Mouse (Mus musculus): ENCODE results near the gene Shc4. TPM values are rescaled to one million over a fixed set of nuclear protein-coding genes. Genes with fewer than 3 reads are reported as not detected.
A peak's percentile ranks its signal among the peaks of the same experiment; 100 is the strongest.

The Shc4 gene
- polyA plus RNA-seq, 1 experiment from 2014 or later = 0.37 TPM

DNA sequence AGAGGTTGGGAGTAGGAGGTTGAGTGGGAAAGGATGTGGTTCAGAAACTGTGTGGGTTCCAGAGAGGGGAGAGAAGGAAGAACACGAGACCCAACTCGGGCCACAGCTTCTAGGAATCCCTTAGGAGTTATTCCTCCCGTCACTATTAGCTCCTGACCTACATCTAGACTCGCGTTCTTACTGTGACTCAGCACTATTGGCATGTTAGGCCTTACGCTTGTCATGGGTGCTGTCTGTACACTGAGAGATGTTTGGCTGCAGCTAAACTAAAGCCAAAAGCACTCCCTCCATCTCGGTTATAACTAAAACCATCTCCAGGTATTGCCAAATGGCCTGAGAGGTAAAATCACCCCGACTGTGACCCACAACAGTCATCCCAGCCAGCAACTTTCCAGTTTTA, 7.3 kb downstream of the Shc4 start:
- H3K4me2 ChIP-seq (ENCODE audit: low read length) = no peak overlapping the region
- H3K27ac ChIP-seq = no peak overlapping the region
- TF ChIP-seq CTCF (IDR thresholded peaks at IDR 0.05; ENCODE audit: low read depth) = no peak
- H3K9me3 ChIP-seq (replicated peaks; ENCODE audit: low read length) = no peaks in the 10 kb centered on the region
- H3K36me3 ChIP-seq (ENCODE audit: insufficient read depth, low read length) = no peaks in the 10 kb centered on the region
- no peaks in the 10 kb centered on the region for H3K27me3 ChIP-seq (ENCODE audit: insufficient read depth, low read length)
- no peak for ATAC-seq (replicated peaks; ENCODE audit: low FRiP score, low read depth)
- 83% methylated on average over 8 of the region's 8 CpGs for WGBS
- no peak for DNase-seq (ENCODE audit: low spot score)
- H3K4me1 ChIP-seq (replicated peaks; ENCODE audit: insufficient read depth, low read length) = no peaks in the 10 kb centered on the region
- H3K4me3 ChIP-seq (replicated peaks; ENCODE audit: low read depth, low read length) = no peak overlapping the region
- no peak overlapping the region for H3K9ac ChIP-seq (ENCODE audit: low read depth, low read length)

DNA sequence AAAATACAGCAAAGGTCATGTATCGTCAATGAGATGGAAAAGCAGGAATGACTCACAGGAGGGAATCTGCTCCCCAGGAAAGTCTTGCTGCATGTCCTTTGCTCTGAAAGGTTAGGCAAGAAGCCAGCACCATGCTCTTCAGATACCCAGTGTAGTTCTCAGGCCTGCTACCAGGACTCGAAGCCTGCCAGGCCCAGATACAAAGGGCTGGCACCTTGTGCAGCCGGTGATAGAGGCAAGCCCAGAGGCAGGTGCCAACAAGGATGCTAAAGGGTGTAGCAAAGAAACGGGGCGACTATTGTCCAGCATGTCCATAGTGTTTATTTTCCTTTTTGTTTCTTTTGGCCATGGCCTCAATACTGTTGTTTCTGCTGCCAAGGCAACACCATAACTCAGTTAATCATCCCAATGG, 17.4 kb downstream of the Shc4 start:
- H3K4me3 ChIP-seq (replicated peaks; ENCODE audit: low read depth, low read length) = no peak overlapping the region
- H3K36me3 ChIP-seq (ENCODE audit: insufficient read depth, low read length) = no peaks in the 10 kb centered on the region
- no peaks in the 10 kb centered on the region for H3K27me3 ChIP-seq (ENCODE audit: insufficient read depth, low read length)
- no peak for ATAC-seq (replicated peaks; ENCODE audit: low FRiP score, low read depth)
- DNase-seq (ENCODE audit: low spot score) = no peak
- no peak overlapping the region for H3K4me2 ChIP-seq (ENCODE audit: low read length)
- H3K9ac ChIP-seq (ENCODE audit: low read depth, low read length) = no peak overlapping the region
- no peaks in the 10 kb centered on the region for H3K4me1 ChIP-seq (replicated peaks; ENCODE audit: insufficient read depth, low read length)
- TF ChIP-seq CTCF (IDR thresholded peaks at IDR 0.05; ENCODE audit: low read depth) = no peak
- WGBS = 71% methylated on average over 5 of the region's 5 CpGs
- H3K27ac ChIP-seq = no peak overlapping the region
- H3K9me3 ChIP-seq (replicated peaks; ENCODE audit: low read length) = no peaks in the 10 kb centered on the region

DNA sequence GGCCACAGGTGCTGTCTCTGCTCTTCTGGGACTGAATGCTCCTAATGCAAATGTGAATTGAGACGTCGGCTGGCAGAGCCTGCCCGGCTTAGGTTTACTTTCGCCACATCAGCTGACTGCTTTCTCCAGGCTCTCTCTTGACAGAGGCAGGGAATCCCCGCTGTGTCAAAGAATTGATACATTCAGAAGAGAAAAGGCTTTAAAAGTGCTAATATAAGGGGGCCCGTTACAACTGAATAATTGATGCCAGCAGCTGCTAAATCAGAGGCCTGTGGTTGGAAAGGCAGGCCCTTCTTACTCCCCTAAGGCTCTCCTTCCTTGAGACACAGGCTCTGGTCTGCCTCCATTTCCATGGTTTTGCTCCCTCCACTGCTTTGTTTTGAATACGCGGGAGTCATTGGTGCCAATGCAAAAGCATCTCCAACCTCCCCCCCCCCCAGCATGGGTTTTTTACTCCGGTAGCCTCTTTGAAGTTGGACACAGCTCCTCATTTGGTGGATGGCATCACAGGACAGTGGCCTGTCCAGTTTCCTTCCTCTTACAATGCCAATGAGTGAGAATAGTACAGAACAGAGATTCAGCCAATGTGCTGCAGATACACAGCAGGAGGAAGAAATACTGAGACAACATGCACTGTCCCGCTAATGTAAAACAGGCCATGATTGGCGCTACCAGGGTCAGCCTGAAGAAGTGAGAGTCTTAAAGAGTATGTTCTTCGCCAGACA, 18.9 kb downstream of the Shc4 start:
- no peaks in the 10 kb centered on the region for H3K9me3 ChIP-seq (replicated peaks; ENCODE audit: low read length)
- TF ChIP-seq CTCF (IDR thresholded peaks at IDR 0.05; ENCODE audit: low read depth) = no peak
- no peaks in the 10 kb centered on the region for H3K4me1 ChIP-seq (replicated peaks; ENCODE audit: insufficient read depth, low read length)
- ATAC-seq (replicated peaks; ENCODE audit: low FRiP score, low read depth) (no peak), DNase-seq (ENCODE audit: low spot score) (no peak)
- no peaks in the 10 kb centered on the region for H3K27me3 ChIP-seq (ENCODE audit: insufficient read depth, low read length)
- H3K27ac ChIP-seq = no peak overlapping the region
- H3K4me3 ChIP-seq (replicated peaks; ENCODE audit: low read depth, low read length) = no peak overlapping the region
- no peak overlapping the region for H3K4me2 ChIP-seq (ENCODE audit: low read length)
- 68% methylated on average over 12 of the region's 12 CpGs for WGBS
- H3K36me3 ChIP-seq (ENCODE audit: insufficient read depth, low read length) = no peaks in the 10 kb centered on the region
- no peak overlapping the region for H3K9ac ChIP-seq (ENCODE audit: low read depth, low read length)

DNA sequence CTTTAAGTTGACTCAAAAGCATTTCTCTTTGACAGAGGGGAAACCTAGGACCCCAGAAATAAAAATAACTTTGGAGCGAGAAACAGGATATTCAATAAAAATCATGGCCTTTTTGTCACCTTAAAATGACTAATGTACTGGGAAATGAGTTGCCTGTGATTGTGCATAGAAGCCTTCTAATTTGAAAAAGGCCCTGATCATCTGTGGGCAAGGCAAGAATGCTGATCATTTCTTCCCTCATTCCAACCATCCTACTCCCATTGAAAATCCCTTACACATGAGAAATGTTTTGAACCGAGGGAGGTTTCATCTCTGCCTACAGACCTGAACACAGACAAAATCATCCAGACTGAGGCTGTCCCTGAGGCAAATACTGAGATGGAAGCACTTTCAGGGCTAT, 21.1 kb downstream of the Shc4 start:
- Histone ChIP-seq H3K9me3 (replicated peaks; ENCODE audit: low read length) (no peaks in the 10 kb centered on the region), H3K4me2 (ENCODE audit: low read length) (no peak overlapping the region), H3K9ac (ENCODE audit: low read depth, low read length) (no peak overlapping the region), H3K36me3 (ENCODE audit: insufficient read depth, low read length) (no peaks in the 10 kb centered on the region), H3K4me1 (replicated peaks; ENCODE audit: insufficient read depth, low read length) (no peaks in the 10 kb centered on the region), H3K4me3 (replicated peaks; ENCODE audit: low read depth, low read length) (no peak overlapping the region), H3K27ac (no peak overlapping the region), H3K27me3 (ENCODE audit: insufficient read depth, low read length) (no peaks in the 10 kb centered on the region)
- DNase-seq (ENCODE audit: low spot score) = no peak
- TF ChIP-seq CTCF (IDR thresholded peaks at IDR 0.05; ENCODE audit: low read depth) = no peak
- no peak for ATAC-seq (replicated peaks; ENCODE audit: low FRiP score, low read depth)
- 72% methylated on average over 2 of the region's 2 CpGs for WGBS

DNA sequence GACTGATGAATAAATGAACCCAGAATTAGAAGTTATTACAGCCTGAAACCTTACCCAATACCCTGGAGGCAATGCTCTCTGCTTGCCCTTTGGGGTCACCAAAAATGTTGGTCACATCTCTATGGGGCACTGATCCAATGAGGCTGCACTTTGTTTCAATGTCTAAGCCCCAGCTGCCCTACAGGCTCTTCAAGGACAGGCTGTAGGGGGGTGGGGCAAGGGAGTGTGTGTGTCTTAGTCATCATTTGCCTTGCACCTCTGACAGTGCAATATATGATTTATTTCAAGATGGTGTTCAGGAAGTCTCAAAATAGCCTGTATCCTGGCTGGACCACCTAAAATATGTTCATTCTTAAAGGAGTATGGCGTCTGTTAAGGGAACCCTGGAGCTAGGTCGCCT, 22.3 kb downstream of the Shc4 start:
- no peaks in the 10 kb centered on the region for H3K36me3 ChIP-seq (ENCODE audit: insufficient read depth, low read length)
- no peak overlapping the region for H3K27ac ChIP-seq
- H3K27me3 ChIP-seq (ENCODE audit: insufficient read depth, low read length) = no peaks in the 10 kb centered on the region
- ATAC-seq (replicated peaks; ENCODE audit: low FRiP score, low read depth) (no peak), DNase-seq (ENCODE audit: low spot score) (no peak)
- no peak for TF ChIP-seq CTCF (IDR thresholded peaks at IDR 0.05; ENCODE audit: low read depth)
- H3K9ac ChIP-seq (ENCODE audit: low read depth, low read length) = no peak overlapping the region
- H3K4me1 ChIP-seq (replicated peaks; ENCODE audit: insufficient read depth, low read length) = no peaks in the 10 kb centered on the region
- no peak overlapping the region for H3K4me2 ChIP-seq (ENCODE audit: low read length)
- H3K4me3 ChIP-seq (replicated peaks; ENCODE audit: low read depth, low read length) = no peak overlapping the region
- no peaks in the 10 kb centered on the region for H3K9me3 ChIP-seq (replicated peaks; ENCODE audit: low read length)
- 62% methylated on average over 2 of the region's 2 CpGs for WGBS

DNA sequence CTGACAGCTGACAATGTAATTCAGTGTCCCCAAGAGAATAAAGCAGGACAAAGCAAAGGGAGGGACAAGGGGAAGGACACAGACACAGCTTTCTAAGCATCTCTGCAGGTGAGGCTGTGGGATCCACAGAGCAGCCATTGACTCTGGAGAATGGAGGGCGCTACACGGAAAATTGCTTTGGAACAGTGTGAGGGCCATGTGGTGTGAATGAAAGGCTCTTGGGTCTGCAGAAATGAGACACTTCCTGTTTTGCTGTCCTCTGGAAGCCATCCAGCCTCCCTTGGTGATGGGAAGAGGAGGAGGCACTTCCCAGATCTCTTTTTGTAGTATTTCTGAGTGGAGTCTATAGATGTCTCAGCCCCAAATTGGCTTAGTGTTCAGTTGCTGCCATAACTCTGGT, 27.7 kb downstream of the Shc4 start:
- WGBS = 73% methylated on average over 2 of the region's 2 CpGs
- no peaks in the 10 kb centered on the region for H3K9me3 ChIP-seq (replicated peaks; ENCODE audit: low read length)
- ATAC-seq (replicated peaks; ENCODE audit: low FRiP score, low read depth) = no peak
- H3K27ac ChIP-seq = no peak overlapping the region
- H3K4me2 ChIP-seq (ENCODE audit: low read length) = no peak overlapping the region
- H3K4me1 ChIP-seq (replicated peaks; ENCODE audit: insufficient read depth, low read length) = no peaks in the 10 kb centered on the region; the same call in 1 of the 2 replicates
- H3K9ac ChIP-seq (ENCODE audit: low read depth, low read length) = no peak overlapping the region
- no peak for TF ChIP-seq CTCF (IDR thresholded peaks at IDR 0.05; ENCODE audit: low read depth)
- H3K27me3 ChIP-seq (ENCODE audit: insufficient read depth, low read length) = no peaks in the 10 kb centered on the region
- no peak overlapping the region for H3K4me3 ChIP-seq (replicated peaks; ENCODE audit: low read depth, low read length)
- no peaks in the 10 kb centered on the region for H3K36me3 ChIP-seq (ENCODE audit: insufficient read depth, low read length)
- DNase-seq (ENCODE audit: low spot score) = peak; percentile 61

DNA sequence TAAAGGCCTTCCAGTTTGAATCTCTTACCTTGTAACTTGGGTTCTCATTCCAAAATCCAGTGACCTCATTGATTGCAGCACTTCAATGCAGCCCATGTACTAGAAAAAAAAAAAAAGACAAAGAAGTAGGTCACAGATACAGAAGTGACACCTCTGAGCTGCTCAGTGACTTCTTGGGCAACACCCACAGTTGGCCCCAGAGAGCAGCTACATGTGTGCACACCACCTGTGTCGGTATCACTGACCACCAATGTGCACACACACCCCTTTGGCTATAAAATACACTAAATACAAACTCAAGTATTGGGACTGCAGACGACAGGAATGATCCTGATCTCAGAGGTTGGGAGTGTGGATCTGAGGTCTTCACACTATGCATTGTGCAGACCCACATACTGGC, 29.1 kb downstream of the Shc4 start:
- 87% methylated on average over 2 of the region's 2 CpGs for WGBS
- no peak for ATAC-seq (replicated peaks; ENCODE audit: low FRiP score, low read depth)
- no peaks in the 10 kb centered on the region for H3K36me3 ChIP-seq (ENCODE audit: insufficient read depth, low read length)
- no peaks in the 10 kb centered on the region for H3K9me3 ChIP-seq (replicated peaks; ENCODE audit: low read length)
- no peak overlapping the region for H3K27ac ChIP-seq
- H3K27me3 ChIP-seq (ENCODE audit: insufficient read depth, low read length) = no peaks in the 10 kb centered on the region
- H3K4me1 ChIP-seq (replicated peaks; ENCODE audit: insufficient read depth, low read length) = no peaks in the 10 kb centered on the region; the same call in 1 of the 2 replicates
- no peak overlapping the region for H3K4me2 ChIP-seq (ENCODE audit: low read length)
- TF ChIP-seq CTCF (IDR thresholded peaks at IDR 0.05; ENCODE audit: low read depth) = no peak
- no peak overlapping the region for H3K4me3 ChIP-seq (replicated peaks; ENCODE audit: low read depth, low read length)
- H3K9ac ChIP-seq (ENCODE audit: low read depth, low read length) = no peak overlapping the region
- DNase-seq (ENCODE audit: low spot score) = no peak
